Mouse (Mus musculus): Measurements from ENCODE around the gene Cerk. TPM values are rescaled to one million over a fixed set of nuclear protein-coding genes. Genes with fewer than 3 reads are reported as not detected.

The Cerk gene
- polyA plus RNA-seq, 2 experiments: 18.0 to 20.4 TPM

DNA sequence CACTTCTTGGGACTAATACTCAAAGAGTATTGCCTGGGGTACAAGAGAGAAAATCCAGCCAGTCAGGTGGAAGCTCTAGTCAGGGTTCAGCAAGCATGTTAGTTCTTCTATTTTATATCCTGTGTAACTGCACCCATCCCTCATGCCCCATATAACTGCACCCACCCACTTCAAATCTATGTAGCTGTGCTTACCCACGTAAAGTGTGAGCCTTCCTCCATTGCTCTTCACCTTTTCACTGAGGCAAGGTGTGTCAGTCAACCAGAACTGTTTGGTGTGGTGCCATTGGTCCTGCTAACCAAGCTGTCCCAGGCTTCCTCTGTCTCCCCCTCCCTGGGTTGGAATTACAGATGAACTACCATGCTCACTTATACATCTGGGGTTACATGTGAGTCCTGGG is 45.2 kb upstream of the Cerk start:
- no peak overlapping the region for H3K27ac ChIP-seq (replicated peaks; ENCODE audit: low read depth, low read length)
- no peak overlapping the region for H3K4me3 ChIP-seq (replicated peaks; ENCODE audit: low read length)
- peaks cover 5% of the 10 kb centered on the region; the same call in 1 of the 2 replicates for H3K36me3 ChIP-seq (ENCODE audit: control insufficient read depth, insufficient read depth, low read length)
- no peak for TF ChIP-seq POLR2A (IDR thresholded peaks at IDR 0.05; ENCODE audit: borderline replicate concordance, extremely low read depth, insufficient read depth, insufficient read length)
- peaks cover 12% of the 10 kb centered on the region; the same call in 1 of the 2 replicates for H3K4me1 ChIP-seq (ENCODE audit: control insufficient read depth, insufficient read depth, low read length)
- no peak for DNase-seq (ENCODE audit: low spot score)
- no peak overlapping the region for H3K9ac ChIP-seq (ENCODE audit: low read depth, low read length, severe bottlenecking)
- 85% methylated on average over 1 of the region's 1 CpGs for WGBS
- no peaks in the 10 kb centered on the region for H3K9me3 ChIP-seq (ENCODE audit: control insufficient read depth, low read length)
- no peak for ATAC-seq (ENCODE audit: low FRiP score, low read depth)
- H3K27me3 ChIP-seq (ENCODE audit: control insufficient read depth, insufficient read depth, low read length): no peaks in the 10 kb centered on the region
- no peak overlapping the region for H3K4me2 ChIP-seq (replicated peaks; ENCODE audit: low read depth, low read length, severe bottlenecking)

DNA sequence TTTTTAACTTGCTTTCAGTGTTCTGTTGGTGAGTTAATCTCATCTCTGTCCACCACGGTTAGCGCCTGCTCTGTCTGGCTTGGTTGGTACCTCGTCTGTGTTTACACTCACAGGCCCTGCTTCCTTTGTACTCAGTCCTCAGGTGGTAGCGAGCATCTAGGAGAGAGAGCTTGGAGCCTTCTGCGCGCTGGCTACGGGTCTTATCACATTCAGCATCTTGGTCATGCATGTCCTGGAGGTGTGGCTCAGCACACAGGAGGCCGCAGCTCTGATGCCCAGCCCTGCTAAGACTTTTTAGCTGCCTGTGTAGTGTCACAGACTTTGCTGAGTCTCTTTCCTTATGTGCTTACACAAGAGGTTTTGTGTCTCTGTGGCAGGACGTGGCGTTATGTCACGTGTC is 43.7 kb upstream of the Cerk start:
- Histone ChIP-seq H3K36me3 (ENCODE audit: control insufficient read depth, insufficient read depth, low read length) (no peaks in the 10 kb centered on the region), H3K27me3 (ENCODE audit: control insufficient read depth, insufficient read depth, low read length) (no peaks in the 10 kb centered on the region), H3K4me2 (replicated peaks; ENCODE audit: low read depth, low read length, severe bottlenecking) (no peak overlapping the region), H3K9me3 (ENCODE audit: control insufficient read depth, low read length) (no peaks in the 10 kb centered on the region), H3K4me3 (replicated peaks; ENCODE audit: low read length) (no peak overlapping the region), H3K9ac (ENCODE audit: low read depth, low read length, severe bottlenecking) (no peak overlapping the region), H3K27ac (replicated peaks; ENCODE audit: low read depth, low read length) (no peak overlapping the region), H3K4me1 (ENCODE audit: control insufficient read depth, insufficient read depth, low read length) (peaks cover 12% of the 10 kb centered on the region; the same call in 1 of the 2 replicates)
- TF ChIP-seq POLR2A (IDR thresholded peaks at IDR 0.05; ENCODE audit: borderline replicate concordance, extremely low read depth, insufficient read depth, insufficient read length): no peak
- ATAC-seq (ENCODE audit: low FRiP score, low read depth) (no peak), DNase-seq (ENCODE audit: low spot score) (no peak)
- WGBS: 65% methylated on average over 11 of the region's 11 CpGs

DNA sequence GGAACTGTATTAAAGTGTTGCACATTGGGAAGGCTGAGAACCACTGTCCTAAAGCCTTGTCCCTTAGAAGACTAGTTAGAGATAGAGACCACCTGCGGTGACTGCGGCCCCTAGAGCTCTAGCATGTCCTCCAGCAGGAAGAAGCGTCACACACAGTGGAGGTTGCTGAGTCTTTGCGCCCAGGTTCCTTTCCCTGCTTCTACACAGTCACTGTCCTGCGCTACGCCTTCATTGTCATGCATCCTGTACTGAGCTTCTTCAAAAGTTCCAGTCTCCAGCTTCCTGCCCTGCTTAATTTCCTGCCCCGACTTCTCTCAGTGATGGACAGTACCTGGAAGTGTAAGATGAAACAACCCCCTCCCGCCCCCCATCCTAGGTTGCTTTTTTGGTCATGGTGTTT is 43.1 kb upstream of the Cerk start:
- WGBS: 90% methylated on average over 8 of the region's 8 CpGs
- Histone ChIP-seq H3K9me3 (ENCODE audit: control insufficient read depth, low read length) (no peaks in the 10 kb centered on the region), H3K4me2 (replicated peaks; ENCODE audit: low read depth, low read length, severe bottlenecking) (no peak overlapping the region), H3K4me1 (ENCODE audit: control insufficient read depth, insufficient read depth, low read length) (peaks cover 12% of the 10 kb centered on the region; the same call in 1 of the 2 replicates), H3K36me3 (ENCODE audit: control insufficient read depth, insufficient read depth, low read length) (no peaks in the 10 kb centered on the region), H3K27me3 (ENCODE audit: control insufficient read depth, insufficient read depth, low read length) (no peaks in the 10 kb centered on the region), H3K4me3 (replicated peaks; ENCODE audit: low read length) (no peak overlapping the region), H3K9ac (ENCODE audit: low read depth, low read length, severe bottlenecking) (no peak overlapping the region), H3K27ac (replicated peaks; ENCODE audit: low read depth, low read length) (no peak overlapping the region)
- no peak for TF ChIP-seq POLR2A (IDR thresholded peaks at IDR 0.05; ENCODE audit: borderline replicate concordance, extremely low read depth, insufficient read depth, insufficient read length)
- ATAC-seq (ENCODE audit: low FRiP score, low read depth) (no peak), DNase-seq (ENCODE audit: low spot score) (no peak)

DNA sequence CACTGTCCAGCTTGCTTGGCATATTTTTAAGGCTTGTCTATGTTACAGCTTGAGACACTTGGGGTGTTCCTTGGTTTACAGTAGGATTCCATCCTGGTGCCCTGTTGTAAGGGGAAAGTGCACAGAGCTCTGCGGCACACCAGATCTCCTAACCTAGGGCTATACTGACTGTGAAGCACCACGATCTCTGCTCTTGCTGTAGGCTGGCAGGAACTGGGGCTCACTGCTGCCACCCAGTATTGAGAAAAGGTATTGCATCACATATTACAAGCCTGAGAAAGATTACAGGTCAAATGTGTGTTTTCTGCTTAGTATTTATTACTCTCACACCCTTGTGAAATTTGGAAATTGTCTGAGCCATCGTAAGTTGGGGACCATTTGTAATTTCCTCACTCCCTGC is 42.2 kb upstream of the Cerk start:
- Histone ChIP-seq H3K4me2 (replicated peaks; ENCODE audit: low read depth, low read length, severe bottlenecking) (no peak overlapping the region), H3K4me1 (ENCODE audit: control insufficient read depth, insufficient read depth, low read length) (peaks cover 12% of the 10 kb centered on the region; the same call in 1 of the 2 replicates), H3K9me3 (ENCODE audit: control insufficient read depth, low read length) (no peaks in the 10 kb centered on the region), H3K9ac (ENCODE audit: low read depth, low read length, severe bottlenecking) (no peak overlapping the region), H3K27ac (replicated peaks; ENCODE audit: low read depth, low read length) (no peak overlapping the region), H3K36me3 (ENCODE audit: control insufficient read depth, insufficient read depth, low read length) (no peaks in the 10 kb centered on the region), H3K4me3 (replicated peaks; ENCODE audit: low read length) (no peak overlapping the region), H3K27me3 (ENCODE audit: control insufficient read depth, insufficient read depth, low read length) (no peaks in the 10 kb centered on the region)
- DNase-seq (ENCODE audit: low spot score): no peak
- WGBS: 41% methylated on average over 3 of the region's 3 CpGs
- TF ChIP-seq POLR2A (IDR thresholded peaks at IDR 0.05; ENCODE audit: borderline replicate concordance, extremely low read depth, insufficient read depth, insufficient read length): no peak
- ATAC-seq (ENCODE audit: low FRiP score, low read depth): no peak

DNA sequence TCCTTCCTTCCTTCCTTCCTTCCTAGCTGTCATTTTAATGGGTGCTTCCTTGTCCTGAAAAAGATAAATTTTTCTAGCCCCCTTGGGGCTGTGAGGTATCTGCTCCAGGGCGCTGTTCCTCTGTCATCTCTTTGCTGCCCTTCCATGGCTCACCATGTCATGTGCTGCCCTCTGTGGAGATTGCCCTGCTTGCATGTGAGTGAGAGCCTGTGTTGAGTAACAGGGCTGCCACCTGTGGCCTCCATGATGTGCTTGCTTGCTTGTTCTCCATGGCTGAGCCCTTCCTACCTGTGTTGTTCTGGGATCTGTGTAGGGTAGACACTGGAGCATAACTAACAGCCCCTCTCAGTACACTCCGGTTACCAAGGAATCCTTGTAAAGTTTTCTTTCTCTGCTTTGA is 41.0 kb upstream of the Cerk start:
- no peak for TF ChIP-seq POLR2A (IDR thresholded peaks at IDR 0.05; ENCODE audit: borderline replicate concordance, extremely low read depth, insufficient read depth, insufficient read length)
- DNase-seq (ENCODE audit: low spot score): no peak
- 64% methylated on average over 2 of the region's 2 CpGs for WGBS
- no peaks in the 10 kb centered on the region for H3K9me3 ChIP-seq (ENCODE audit: control insufficient read depth, low read length)
- H3K4me2 ChIP-seq (replicated peaks; ENCODE audit: low read depth, low read length, severe bottlenecking): no peak overlapping the region
- H3K4me1 ChIP-seq (ENCODE audit: control insufficient read depth, insufficient read depth, low read length): peaks cover 11% of the 10 kb centered on the region; the same call in 1 of the 2 replicates
- ATAC-seq (ENCODE audit: low FRiP score, low read depth): no peak
- H3K4me3 ChIP-seq (replicated peaks; ENCODE audit: low read length): no peak overlapping the region
- H3K27me3 ChIP-seq (ENCODE audit: control insufficient read depth, insufficient read depth, low read length): no peaks in the 10 kb centered on the region
- H3K9ac ChIP-seq (ENCODE audit: low read depth, low read length, severe bottlenecking): no peak overlapping the region
- no peak overlapping the region for H3K27ac ChIP-seq (replicated peaks; ENCODE audit: low read depth, low read length)
- H3K36me3 ChIP-seq (ENCODE audit: control insufficient read depth, insufficient read depth, low read length): no peaks in the 10 kb centered on the region

DNA sequence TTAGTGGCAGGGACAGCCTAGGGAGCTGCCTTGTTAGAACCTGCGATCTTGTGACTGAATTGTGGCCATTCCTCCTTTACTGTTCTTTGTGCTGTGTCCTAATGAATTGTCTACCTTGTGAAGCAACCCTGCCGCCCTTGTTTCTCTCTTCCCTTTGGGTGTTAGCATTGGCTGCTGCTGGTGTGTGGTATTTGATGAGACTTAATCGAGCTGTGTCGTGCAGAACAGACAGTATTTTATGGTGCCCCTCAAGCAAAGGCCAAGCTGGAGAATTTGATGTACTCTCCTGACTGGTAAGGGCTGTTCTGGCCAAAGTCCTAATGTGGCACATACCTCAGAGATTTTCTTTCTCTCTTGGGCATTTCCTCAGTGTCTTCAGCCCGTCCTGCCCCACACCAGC is 40.3 kb upstream of the Cerk start:
- Histone ChIP-seq H3K4me3 (replicated peaks; ENCODE audit: low read length) (no peak overlapping the region), H3K4me1 (ENCODE audit: control insufficient read depth, insufficient read depth, low read length) (peaks cover 6% of the 10 kb centered on the region; the same call in 1 of the 2 replicates), H3K36me3 (ENCODE audit: control insufficient read depth, insufficient read depth, low read length) (no peaks in the 10 kb centered on the region), H3K9ac (ENCODE audit: low read depth, low read length, severe bottlenecking) (no peak overlapping the region), H3K9me3 (ENCODE audit: control insufficient read depth, low read length) (no peaks in the 10 kb centered on the region), H3K27me3 (ENCODE audit: control insufficient read depth, insufficient read depth, low read length) (no peaks in the 10 kb centered on the region), H3K27ac (replicated peaks; ENCODE audit: low read depth, low read length) (no peak overlapping the region), H3K4me2 (replicated peaks; ENCODE audit: low read depth, low read length, severe bottlenecking) (no peak overlapping the region)
- no peak for DNase-seq (ENCODE audit: low spot score)
- WGBS: 79% methylated on average over 5 of the region's 5 CpGs
- TF ChIP-seq POLR2A (IDR thresholded peaks at IDR 0.05; ENCODE audit: borderline replicate concordance, extremely low read depth, insufficient read depth, insufficient read length): no peak
- ATAC-seq (ENCODE audit: low FRiP score, low read depth): no peak

Measured in limb, embryonic 14.5 days (tissue).